Mouse (Mus musculus) neural tube, embryonic 15.5 days (tissue): ENCODE results near the gene Dst. TPM values are rescaled to one million over a fixed set of nuclear protein-coding genes. Genes with fewer than 3 reads are reported as not detected.

Experiments used
- ATAC-seq: fragments of 200-750 bp; cut with Nextera tagmentation; 2 replicates; pipeline ENCODE4 v1.8.0; 2017; ENCODE audit warnings: mild to moderate bottlenecking, moderate TSS enrichment, moderate library complexity; ENCODE audit not compliant: low FRiP score
- H3K27ac ChIP-seq: fragments of 300-500 bp; sonication (generic); replicated peaks from 2 replicates; pipeline ENCODE4 v1.5.1; 2015; ENCODE audit warnings: mild to moderate bottlenecking, inconsistent platforms
- H3K27me3 ChIP-seq: fragments of 300-500 bp; sonication (generic); replicated peaks from 2 replicates; pipeline ENCODE4 v1.6.1; 2015; ENCODE audit warnings: inconsistent platforms
- H3K36me3 ChIP-seq: fragments of 300-500 bp; sonication (generic); 2 replicates; pipeline ENCODE4 v1.6.1; 2015; ENCODE audit warnings: inconsistent platforms
- H3K4me1 ChIP-seq: fragments of 300-500 bp; sonication (generic); 2 replicates; pipeline ENCODE4 v1.6.1; 2015; ENCODE audit warnings: inconsistent platforms
- H3K4me2 ChIP-seq: fragments of 300-500 bp; sonication (generic); 2 replicates; pipeline ENCODE4 v1.6.1; 2015; ENCODE audit warnings: inconsistent platforms, mild to moderate bottlenecking, moderate library complexity
- H3K4me3 ChIP-seq: fragments of 300-500 bp; sonication (generic); replicated peaks from 2 replicates; pipeline ENCODE4 v1.5.1; 2015; ENCODE audit warnings: mild to moderate bottlenecking, inconsistent platforms
- H3K9ac ChIP-seq: fragments of 300-500 bp; sonication (generic); replicated peaks from 2 replicates; pipeline ENCODE4 v1.6.1; 2015; ENCODE audit warnings: mild to moderate bottlenecking, inconsistent platforms
- H3K9me3 ChIP-seq: fragments of 300-500 bp; sonication (generic); replicated peaks from 2 replicates; pipeline ENCODE4 v1.6.1; 2016; ENCODE audit warnings: inconsistent platforms
- WGBS: fragments of 180-500 bp; shearing (Covaris S2); methylation state at CpG from one replicate; pipeline ENCODE4 v1.1.7; 2015; ENCODE audit warnings: mixed read lengths; 5-methylcytosine and 5-hydroxymethylcytosine counted together
- polyA plus RNA-seq: library from polyadenylated mRNA; unstranded; fragments of >200 nt; fragmentation: Nextera tagmentation; extraction: Ambion mirVana; gene quantifications from 2 replicates; pipeline ENCODE4 v1.2.1, GENCODE M21; 2015

Gene Dst
- polyA plus RNA-seq, 1 experiment from 2014 or later, result 38.0 TPM

- H3K27ac ChIP-seq, result no peak overlapping the region
- no peaks in the 10 kb centered on the region for H3K27me3 ChIP-seq
- H3K36me3 ChIP-seq, result peaks cover 82% of the 10 kb centered on the region
- no peaks in the 10 kb centered on the region for H3K9me3 ChIP-seq
- H3K4me1 ChIP-seq, result no peaks in the 10 kb centered on the region
- H3K4me3 ChIP-seq, result no peak overlapping the region
- H3K4me2 ChIP-seq, result no peak overlapping the region
- no peak for ATAC-seq
- H3K9ac ChIP-seq, result no peak overlapping the region
- WGBS, result 89% methylated on average over 7 of the region's 7 CpGs
Observed at GRCm38 (mm10) chr1:34253876-34254275, 345.9 kb downstream of the Dst start.

- Histone ChIP-seq H3K4me1 (no peaks in the 10 kb centered on the region), H3K4me3 (no peak overlapping the region), H3K9ac (no peak overlapping the region), H3K36me3 (peaks cover 75% of the 10 kb centered on the region), H3K27me3 (no peaks in the 10 kb centered on the region), H3K27ac (no peak overlapping the region), H3K4me2 (no peak overlapping the region), H3K9me3 (no peaks in the 10 kb centered on the region)
- 94% methylated on average over 8 of the region's 8 CpGs for WGBS
- ATAC-seq, result no peak
Observed at GRCm38 (mm10) chr1:34259898-34260297, 351.9 kb downstream of the Dst start.

- peaks cover 78% of the 10 kb centered on the region for H3K36me3 ChIP-seq
- no peaks in the 10 kb centered on the region for H3K4me1 ChIP-seq
- no peak overlapping the region for H3K27ac ChIP-seq
- 87% methylated on average over 12 of the region's 12 CpGs for WGBS
- no peak for ATAC-seq
- no peak overlapping the region for H3K4me3 ChIP-seq
- no peak overlapping the region for H3K9ac ChIP-seq
- H3K4me2 ChIP-seq, result no peak overlapping the region
- H3K27me3 ChIP-seq, result no peaks in the 10 kb centered on the region
- H3K9me3 ChIP-seq, result no peaks in the 10 kb centered on the region
Observed at GRCm38 (mm10) chr1:34261011-34261410, 353.0 kb downstream of the Dst start.

- 91% methylated on average over 13 of the region's 13 CpGs for WGBS
- no peaks in the 10 kb centered on the region for H3K27me3 ChIP-seq
- H3K27ac ChIP-seq, result no peak overlapping the region
- H3K9me3 ChIP-seq, result no peaks in the 10 kb centered on the region
- ATAC-seq, result no peak
- no peaks in the 10 kb centered on the region for H3K4me1 ChIP-seq
- H3K4me2 ChIP-seq, result no peak overlapping the region
- H3K4me3 ChIP-seq, result no peak overlapping the region
- H3K9ac ChIP-seq, result no peak overlapping the region
- H3K36me3 ChIP-seq, result peaks cover 79% of the 10 kb centered on the region
Observed at GRCm38 (mm10) chr1:34268520-34268919, 360.5 kb downstream of the Dst start.

- WGBS, result 92% methylated on average over 11 of the region's 11 CpGs
- ATAC-seq, result no peak
- H3K4me1 ChIP-seq, result no peaks in the 10 kb centered on the region
- H3K36me3 ChIP-seq, result peaks cover 81% of the 10 kb centered on the region
- H3K4me3 ChIP-seq, result no peak overlapping the region
- no peak overlapping the region for H3K4me2 ChIP-seq
- no peak overlapping the region for H3K27ac ChIP-seq
- no peaks in the 10 kb centered on the region for H3K27me3 ChIP-seq
- no peaks in the 10 kb centered on the region for H3K9me3 ChIP-seq
- H3K9ac ChIP-seq, result no peak overlapping the region
Observed at GRCm38 (mm10) chr1:34269578-34269977, 361.6 kb downstream of the Dst start.

- ATAC-seq, result no peak
- WGBS, result 96% methylated on average over 12 of the region's 12 CpGs
- Histone ChIP-seq H3K4me2 (no peak overlapping the region), H3K27ac (no peak overlapping the region), H3K9me3 (no peaks in the 10 kb centered on the region), H3K9ac (no peak overlapping the region), H3K27me3 (no peaks in the 10 kb centered on the region), H3K4me1 (no peaks in the 10 kb centered on the region), H3K4me3 (no peak overlapping the region), H3K36me3 (peaks cover 90% of the 10 kb centered on the region)
Observed at GRCm38 (mm10) chr1:34273922-34274321, 365.9 kb downstream of the Dst start.

- Histone ChIP-seq H3K9ac (no peak overlapping the region), H3K4me2 (no peak overlapping the region), H3K27me3 (no peaks in the 10 kb centered on the region), H3K36me3 (peaks cover 82% of the 10 kb centered on the region), H3K4me3 (no peak overlapping the region), H3K4me1 (no peaks in the 10 kb centered on the region), H3K9me3 (no peaks in the 10 kb centered on the region), H3K27ac (no peak overlapping the region)
- WGBS, result 95% methylated on average over 13 of the region's 13 CpGs
- ATAC-seq, result no peak
Observed at GRCm38 (mm10) chr1:34275787-34276186, 367.8 kb downstream of the Dst start.

GRCm38 (mm10) chr1:34276756-34277155 lies 368.7 kb downstream of the Dst start:
- Histone ChIP-seq H3K9ac (no peak overlapping the region), H3K27me3 (no peaks in the 10 kb centered on the region), H3K4me3 (no peak overlapping the region), H3K36me3 (peaks cover 82% of the 10 kb centered on the region), H3K9me3 (no peaks in the 10 kb centered on the region), H3K4me2 (no peak overlapping the region), H3K4me1 (no peaks in the 10 kb centered on the region), H3K27ac (no peak overlapping the region)
- WGBS, result 96% methylated on average over 7 of the region's 7 CpGs
- no peak for ATAC-seq

- H3K4me3 ChIP-seq, result no peak overlapping the region
- peaks cover 82% of the 10 kb centered on the region for H3K36me3 ChIP-seq
- H3K9me3 ChIP-seq, result no peaks in the 10 kb centered on the region
- 91% methylated on average over 8 of the region's 8 CpGs for WGBS
- no peak for ATAC-seq
- H3K27me3 ChIP-seq, result no peaks in the 10 kb centered on the region
- no peak overlapping the region for H3K27ac ChIP-seq
- H3K4me2 ChIP-seq, result no peak overlapping the region
- H3K9ac ChIP-seq, result no peak overlapping the region
- no peaks in the 10 kb centered on the region for H3K4me1 ChIP-seq
Observed at GRCm38 (mm10) chr1:34277259-34277658, 369.2 kb downstream of the Dst start.

- no peaks in the 10 kb centered on the region for H3K27me3 ChIP-seq
- H3K4me2 ChIP-seq, result no peak overlapping the region
- no peak overlapping the region for H3K4me3 ChIP-seq
- no peak for ATAC-seq
- WGBS, result 89% methylated on average over 7 of the region's 7 CpGs
- H3K9ac ChIP-seq, result no peak overlapping the region
- H3K36me3 ChIP-seq, result peaks cover 73% of the 10 kb centered on the region
- H3K9me3 ChIP-seq, result no peaks in the 10 kb centered on the region
- no peak overlapping the region for H3K27ac ChIP-seq
- no peaks in the 10 kb centered on the region for H3K4me1 ChIP-seq
Observed at GRCm38 (mm10) chr1:34283502-34283901, 375.5 kb downstream of the Dst start.

- H3K9me3 ChIP-seq, result no peaks in the 10 kb centered on the region
- ATAC-seq, result no peak
- WGBS, result 88% methylated on average over 9 of the region's 9 CpGs
- H3K4me1 ChIP-seq, result no peaks in the 10 kb centered on the region
- peaks cover 70% of the 10 kb centered on the region for H3K36me3 ChIP-seq
- H3K4me2 ChIP-seq, result no peak overlapping the region
- no peak overlapping the region for H3K9ac ChIP-seq
- no peak overlapping the region for H3K27ac ChIP-seq
- H3K4me3 ChIP-seq, result no peak overlapping the region
- no peaks in the 10 kb centered on the region for H3K27me3 ChIP-seq
Observed at GRCm38 (mm10) chr1:34284979-34285378, 377.0 kb downstream of the Dst start.

GRCm38 (mm10) chr1:34287731-34288130 lies 379.7 kb downstream of the Dst start:
- WGBS, result 80% methylated on average over 10 of the region's 10 CpGs
- H3K9me3 ChIP-seq, result no peaks in the 10 kb centered on the region
- peaks cover 81% of the 10 kb centered on the region for H3K36me3 ChIP-seq

GRCm38 (mm10) chr1:34288181-34288580 lies 380.2 kb downstream of the Dst start:
- no peak overlapping the region for H3K9ac ChIP-seq
- 94% methylated on average over 8 of the region's 8 CpGs for WGBS
- no peak overlapping the region for H3K4me3 ChIP-seq
- no peaks in the 10 kb centered on the region for H3K9me3 ChIP-seq
- H3K4me2 ChIP-seq, result no peak overlapping the region
- ATAC-seq, result no peak
- H3K36me3 ChIP-seq, result peaks cover 85% of the 10 kb centered on the region
- no peaks in the 10 kb centered on the region for H3K27me3 ChIP-seq
- H3K27ac ChIP-seq, result no peak overlapping the region
- H3K4me1 ChIP-seq, result no peaks in the 10 kb centered on the region

More at GRCm38 (mm10) chr1:34287731-34288130, 379.7 kb downstream of the Dst start:
- no peak overlapping the region for H3K27ac ChIP-seq
- H3K4me3 ChIP-seq, result no peak overlapping the region
- no peak for ATAC-seq
- no peaks in the 10 kb centered on the region for H3K4me1 ChIP-seq
- H3K4me2 ChIP-seq, result no peak overlapping the region
- H3K27me3 ChIP-seq, result no peaks in the 10 kb centered on the region
- no peak overlapping the region for H3K9ac ChIP-seq
